Mouse (Mus musculus) activated CD4-positive, CD25-positive, alpha-beta regulatory T cell, adult 9 weeks (primary cell): ENCODE results near the gene Vmn1r68. TPM values are rescaled to one million over a fixed set of nuclear protein-coding genes. Genes with fewer than 3 reads are reported as not detected.

Experiments
- polyA plus RNA-seq: library from polyadenylated mRNA; unstranded; fragments of 100-300 nt; shearing (Covaris generic); gene quantifications from one replicate; pipeline ENCODE4 v1.2.1, GENCODE M21; 2017

The Vmn1r68 gene
- not detected for polyA plus RNA-seq

GRCm38 (mm10) chr7:10558385-10558784, at the start of gene Vmn1r68:
Vmn1r68 (minus strand) TSS chr7:10558485.

GRCm38 (mm10) chr7:10494786-10495521, 63.3 kb downstream of the Vmn1r68 start, which contains the start of gene Zik1:
Zik1 (minus strand) TSS chr7:10495394.

Other genes with a start within 250 kb of the Vmn1r68 start
- not detected for gene Vmn1r67, start 115.2 kb downstream of the Vmn1r68 start, polyA plus RNA-seq
- 2.3 TPM for gene Zik1, start 63.1 kb downstream of the Vmn1r68 start, polyA plus RNA-seq
- gene Vmn1r69, start 55.2 kb upstream of the Vmn1r68 start, polyA plus RNA-seq, result not detected
- gene Vmn1r70, start 73.0 kb upstream of the Vmn1r68 start, polyA plus RNA-seq, result not detected
- gene Nlrp4b, start 129.3 kb upstream of the Vmn1r68 start, polyA plus RNA-seq, result not detected
- gene Vmn1r71, start 195.9 kb upstream of the Vmn1r68 start, polyA plus RNA-seq, result not detected